Mouse (Mus musculus) forebrain, postnatal 0 days (tissue): ENCODE measurements around the gene Pik3c2b. TPM values are rescaled to one million over a fixed set of nuclear protein-coding genes. Genes with fewer than 3 reads are reported as not detected.

Source experiments
- ATAC-seq: fragments of 200-750 bp; cut with Nextera tagmentation; 2 replicates; pipeline ENCODE4 v1.8.0; 2017; ENCODE audit warnings: mild to moderate bottlenecking, moderate library complexity
- DNase-seq: peaks from one replicate; pipeline ENCODE4 v3.0.0-alpha.2; 2015
- H3K27ac ChIP-seq: fragments of 300-500 bp; sonication (generic); 2 replicates; pipeline ENCODE4 v1.5.1; 2014; ENCODE audit warnings: low read depth, mild to moderate bottlenecking, antibody characterized with exemption, low read length, moderate library complexity, mixed read lengths
- H3K27me3 ChIP-seq: fragments of 300-500 bp; sonication (generic); 2 replicates; pipeline ENCODE4 v1.6.1; 2014; ENCODE audit warnings: mild to moderate bottlenecking, low read length, mixed read lengths; ENCODE audit not compliant: insufficient read depth
- H3K36me3 ChIP-seq: fragments of 300-500 bp; sonication (generic); 2 replicates; pipeline ENCODE4 v1.6.1; 2014; ENCODE audit warnings: mild to moderate bottlenecking, moderate library complexity; ENCODE audit not compliant: insufficient read depth
- H3K4me1 ChIP-seq: fragments of 300-500 bp; sonication (generic); 2 replicates; pipeline ENCODE4 v1.6.1; 2014; ENCODE audit warnings: antibody characterized with exemption; ENCODE audit not compliant: insufficient read depth
- H3K4me2 ChIP-seq: fragments of 300-500 bp; sonication (generic); 2 replicates; pipeline ENCODE4 v1.6.1; 2014; ENCODE audit warnings: low read depth, mild to moderate bottlenecking, moderate library complexity
- H3K4me3 ChIP-seq: fragments of 300-500 bp; sonication (generic); 2 replicates; pipeline ENCODE4 v1.5.1; 2014; ENCODE audit warnings: low read depth, low read length, mixed read lengths
- H3K9ac ChIP-seq: fragments of 300-500 bp; sonication (generic); 2 replicates; pipeline ENCODE4 v1.6.1; 2014; ENCODE audit warnings: mild to moderate bottlenecking
- H3K9me3 ChIP-seq: fragments of 300-500 bp; sonication (generic); 2 replicates; pipeline ENCODE4 v1.6.1; 2016; ENCODE audit warnings: low read length
- CTCF ChIP-seq: sonication (generic); IDR thresholded peaks from 2 replicates; pipeline ENCODE4 v1.5.1; 2016; ENCODE audit warnings: antibody characterized with exemption, control low read depth, low read depth
- WGBS: fragments of 180-500 bp; shearing (Covaris S2); extraction: QIAGEN DNeasy Blood & Tissue Kit; methylation state at CpG from one replicate; pipeline ENCODE4 v1.1.7; 2014; 5-methylcytosine and 5-hydroxymethylcytosine counted together
- polyA plus RNA-seq: library from polyadenylated mRNA; unstranded; fragments of >200 nt; fragmentation: Nextera tagmentation; extraction: Ambion mirVana; gene quantifications from 2 replicates; pipeline ENCODE4 v1.2.1, GENCODE M21; 2015
- total RNA-seq: library from RNA; depleted of rRNA; stranded (reverse); fragments of >200 nt; gene quantifications from 2 replicates; pipeline ENCODE4 v1.2.3, GENCODE M21; 2014

The Pik3c2b gene
- total and polyA plus RNA-seq, 2 experiments from 2014 or later, result 7.2 to 17.1 TPM

DNA sequence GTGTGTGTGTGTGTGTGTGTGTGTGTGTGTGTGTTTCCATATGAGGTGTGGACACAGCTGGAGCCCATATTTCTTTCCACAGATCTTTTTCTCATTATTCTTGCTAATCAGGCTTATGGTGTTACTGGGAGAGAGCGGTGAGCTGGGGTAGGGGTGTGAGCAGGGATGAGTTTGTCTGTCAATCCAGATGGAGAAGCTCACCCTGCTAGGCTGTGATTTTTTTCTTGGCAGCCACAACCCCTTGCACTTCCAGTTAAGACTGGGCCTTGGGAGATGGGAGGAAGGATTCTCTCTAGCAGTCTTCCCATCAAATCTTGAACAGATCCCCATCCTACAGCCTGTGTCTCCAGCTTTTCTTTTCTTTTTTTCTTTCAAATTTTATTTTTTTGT is 32.9 kb downstream of the Pik3c2b start:
- Histone ChIP-seq H3K4me1 (no peaks in the 10 kb centered on the region), H3K4me3 (no peak overlapping the region), H3K27ac (peak overlapping the region; percentile 35; the same call in 1 of the 2 replicates), H3K27me3 (no peaks in the 10 kb centered on the region), H3K36me3 (peaks cover 62% of the 10 kb centered on the region), H3K9me3 (no peaks in the 10 kb centered on the region), H3K4me2 (no peak overlapping the region), H3K9ac (no peak overlapping the region)
- no peak for TF ChIP-seq CTCF
- DNase-seq (peak; percentile 43), ATAC-seq (peak; percentile 61)
- WGBS, result 27% methylated on average over 1 of the region's 1 CpGs

DNA sequence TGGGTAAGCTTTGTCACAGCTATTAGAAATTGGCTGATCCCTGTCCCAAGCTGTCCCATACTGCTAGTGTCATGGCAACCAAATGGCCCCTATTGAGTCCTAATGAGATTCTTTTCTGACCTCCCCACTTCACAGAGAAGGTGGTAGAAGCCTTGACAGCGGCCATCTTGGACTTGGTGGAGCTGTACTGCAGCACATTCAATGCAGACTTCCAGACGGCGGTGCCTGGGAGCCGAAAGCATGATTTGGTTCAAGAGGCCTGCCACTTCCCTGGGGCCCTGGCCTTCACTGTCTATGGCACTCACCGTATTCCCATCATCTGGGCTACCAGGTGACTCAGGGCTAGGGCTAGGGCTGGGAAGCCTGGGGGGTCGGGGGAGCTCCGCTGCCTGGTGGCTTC is 34.0 kb downstream of the Pik3c2b start:
- H3K27me3 ChIP-seq, result no peaks in the 10 kb centered on the region
- H3K36me3 ChIP-seq, result peaks cover 63% of the 10 kb centered on the region
- H3K9ac ChIP-seq, result no peak overlapping the region

DNA sequence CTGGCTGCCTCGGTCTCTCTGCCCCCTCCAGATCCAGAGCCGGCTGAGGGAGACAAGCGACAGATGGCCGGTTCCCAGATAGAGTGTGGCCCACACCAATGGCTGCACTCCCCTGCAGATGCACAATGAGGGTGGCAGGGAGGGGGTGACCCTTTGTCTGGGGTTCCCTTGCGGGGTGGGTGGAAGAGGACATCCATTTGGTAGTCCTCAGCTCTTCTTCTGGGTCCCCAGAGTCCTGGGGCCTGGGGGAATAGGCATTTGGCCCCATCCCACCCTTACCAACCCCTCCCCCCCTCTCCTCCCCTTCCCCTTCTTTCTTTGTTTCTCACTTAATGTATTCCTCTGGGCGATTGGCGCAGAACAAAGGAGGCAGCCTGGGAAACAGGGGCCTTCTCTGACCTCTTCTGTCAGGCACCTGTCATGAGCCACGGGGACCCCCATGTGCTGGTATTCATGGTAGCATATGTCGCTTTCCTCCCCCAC is 34.7 kb downstream of the Pik3c2b start:
- no peaks in the 10 kb centered on the region for H3K9me3 ChIP-seq
- TF ChIP-seq CTCF, result no peak
- no peaks in the 10 kb centered on the region for H3K27me3 ChIP-seq
- no peaks in the 10 kb centered on the region for H3K4me1 ChIP-seq
- peak overlapping the region; percentile 55 for H3K27ac ChIP-seq
- peak; percentile 21; the same call in 1 of the 2 replicates for ATAC-seq
- 15% methylated on average over 9 of the region's 9 CpGs for WGBS
- no peak overlapping the region for H3K4me2 ChIP-seq
- no peak overlapping the region for H3K9ac ChIP-seq
- peak; percentile 29 for DNase-seq
- H3K36me3 ChIP-seq, result peaks cover 66% of the 10 kb centered on the region
- no peak overlapping the region for H3K4me3 ChIP-seq

More for the DNA sequence above, 34.0 kb downstream of the Pik3c2b start:
- H3K4me1 ChIP-seq, result no peaks in the 10 kb centered on the region
- H3K27ac ChIP-seq, result no peak overlapping the region; the same call in 1 of the 2 replicates
- no peaks in the 10 kb centered on the region for H3K9me3 ChIP-seq
- H3K4me2 ChIP-seq, result no peak overlapping the region
- WGBS, result 40% methylated on average over 7 of the region's 7 CpGs
- H3K4me3 ChIP-seq, result no peak overlapping the region
- DNase-seq (no peak), ATAC-seq (no peak)
- TF ChIP-seq CTCF, result no peak

DNA sequence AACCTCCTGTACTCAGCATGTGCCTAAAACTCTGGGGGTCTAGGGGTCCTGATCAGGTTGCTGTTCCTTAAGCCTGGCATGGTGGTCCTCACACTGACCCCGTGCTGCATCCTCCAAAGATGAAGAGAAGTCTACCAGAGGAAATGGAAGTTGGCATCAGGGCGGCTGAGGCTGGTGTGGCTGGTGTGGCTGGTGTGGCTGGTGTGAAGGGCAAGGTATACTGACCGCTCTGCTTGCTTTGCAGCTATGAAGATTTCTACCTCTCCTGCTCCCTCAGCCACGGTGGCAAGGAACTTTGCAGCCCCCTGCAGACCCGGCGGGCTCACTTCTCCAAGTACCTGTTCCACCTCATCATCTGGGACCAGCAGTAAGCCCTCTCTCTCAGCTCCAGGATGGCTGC is 35.2 kb downstream of the Pik3c2b start:
- Histone ChIP-seq H3K27me3 (no peaks in the 10 kb centered on the region), H3K4me1 (no peaks in the 10 kb centered on the region), H3K9me3 (no peaks in the 10 kb centered on the region), H3K4me2 (no peak overlapping the region), H3K36me3 (peaks cover 67% of the 10 kb centered on the region), H3K27ac (no peak overlapping the region), H3K9ac (no peak overlapping the region), H3K4me3 (no peak overlapping the region)
- DNase-seq, result no peak
- no peak for TF ChIP-seq CTCF
- WGBS, result 40% methylated on average over 6 of the region's 6 CpGs
- no peak for ATAC-seq

DNA sequence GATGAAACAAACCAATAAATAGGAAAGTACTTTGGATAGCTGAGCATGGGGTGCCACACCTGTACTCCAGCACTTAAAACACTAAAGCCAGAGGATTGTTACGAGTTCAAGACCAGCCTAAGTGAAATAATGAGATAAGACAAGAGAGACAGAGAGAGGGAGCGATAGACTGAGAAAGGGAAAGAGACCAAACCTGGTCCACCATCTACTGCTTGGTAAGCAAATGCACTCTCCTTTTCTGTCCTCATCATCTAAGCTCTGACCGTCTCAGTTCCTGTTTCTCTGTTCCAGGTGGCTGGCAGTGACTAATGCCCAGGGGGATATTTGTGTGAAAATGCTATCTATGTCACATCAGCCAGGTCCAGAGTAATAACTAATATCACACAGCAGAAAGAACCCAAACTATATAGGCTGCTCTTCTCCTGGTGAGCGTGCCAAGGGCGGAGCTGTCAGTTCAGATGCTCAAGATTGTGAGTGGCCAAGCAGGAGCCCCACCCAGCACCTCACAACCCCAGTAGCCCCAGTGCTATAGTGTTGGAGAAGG is 37.6 kb downstream of the Pik3c2b start:
- H3K9ac ChIP-seq, result no peak overlapping the region
- no peak overlapping the region for H3K4me3 ChIP-seq
- H3K4me2 ChIP-seq, result no peak overlapping the region
- DNase-seq (no peak), ATAC-seq (no peak)
- no peaks in the 10 kb centered on the region for H3K9me3 ChIP-seq
- no peaks in the 10 kb centered on the region for H3K27me3 ChIP-seq
- no peak for TF ChIP-seq CTCF
- H3K36me3 ChIP-seq, result peaks cover 60% of the 10 kb centered on the region
- H3K4me1 ChIP-seq, result no peaks in the 10 kb centered on the region
- WGBS, result 97% methylated on average over 5 of the region's 5 CpGs
- no peak overlapping the region for H3K27ac ChIP-seq

DNA sequence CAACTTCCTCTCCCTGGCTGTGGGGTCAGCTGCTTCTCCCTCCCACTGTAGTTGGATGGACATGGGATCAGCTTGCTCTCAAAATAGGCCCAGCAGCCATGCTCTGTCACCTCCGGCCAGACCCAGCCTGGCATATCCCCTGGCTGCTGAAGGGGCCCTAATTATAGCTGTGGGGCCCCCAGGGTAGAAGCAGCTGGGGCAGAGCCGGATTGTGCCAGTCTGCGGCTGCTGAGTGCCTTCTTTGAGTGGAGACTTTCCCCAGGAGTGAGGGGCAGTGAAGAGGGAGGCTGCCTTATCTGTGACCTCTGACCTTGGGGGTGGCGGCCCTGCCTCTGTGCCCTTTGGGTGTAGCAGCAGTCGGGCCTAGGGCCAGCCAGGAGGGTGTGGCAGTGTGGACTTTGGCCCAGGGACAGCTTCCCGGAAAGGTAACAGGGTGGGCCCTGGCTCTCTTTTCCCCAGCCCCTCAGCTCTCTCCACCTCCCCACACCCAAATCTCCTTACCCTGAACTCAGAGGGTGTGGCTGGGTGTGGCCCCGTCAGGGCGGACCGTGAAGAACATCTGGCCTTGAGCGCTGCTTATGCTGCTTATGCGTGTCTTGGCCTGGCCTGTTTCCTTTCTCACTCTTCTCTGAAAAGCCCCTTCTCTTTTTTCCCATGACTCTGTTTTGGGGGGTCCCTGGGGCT is 38.6 kb downstream of the Pik3c2b start:
- Histone ChIP-seq H3K36me3 (peaks cover 60% of the 10 kb centered on the region), H3K9me3 (no peaks in the 10 kb centered on the region), H3K27me3 (no peaks in the 10 kb centered on the region), H3K4me3 (no peak overlapping the region), H3K4me2 (no peak overlapping the region), H3K9ac (no peak overlapping the region), H3K27ac (no peak overlapping the region), H3K4me1 (no peaks in the 10 kb centered on the region)
- WGBS, result 81% methylated on average over 11 of the region's 11 CpGs
- ATAC-seq (no peak), DNase-seq (no peak)
- TF ChIP-seq CTCF, result no peak

DNA sequence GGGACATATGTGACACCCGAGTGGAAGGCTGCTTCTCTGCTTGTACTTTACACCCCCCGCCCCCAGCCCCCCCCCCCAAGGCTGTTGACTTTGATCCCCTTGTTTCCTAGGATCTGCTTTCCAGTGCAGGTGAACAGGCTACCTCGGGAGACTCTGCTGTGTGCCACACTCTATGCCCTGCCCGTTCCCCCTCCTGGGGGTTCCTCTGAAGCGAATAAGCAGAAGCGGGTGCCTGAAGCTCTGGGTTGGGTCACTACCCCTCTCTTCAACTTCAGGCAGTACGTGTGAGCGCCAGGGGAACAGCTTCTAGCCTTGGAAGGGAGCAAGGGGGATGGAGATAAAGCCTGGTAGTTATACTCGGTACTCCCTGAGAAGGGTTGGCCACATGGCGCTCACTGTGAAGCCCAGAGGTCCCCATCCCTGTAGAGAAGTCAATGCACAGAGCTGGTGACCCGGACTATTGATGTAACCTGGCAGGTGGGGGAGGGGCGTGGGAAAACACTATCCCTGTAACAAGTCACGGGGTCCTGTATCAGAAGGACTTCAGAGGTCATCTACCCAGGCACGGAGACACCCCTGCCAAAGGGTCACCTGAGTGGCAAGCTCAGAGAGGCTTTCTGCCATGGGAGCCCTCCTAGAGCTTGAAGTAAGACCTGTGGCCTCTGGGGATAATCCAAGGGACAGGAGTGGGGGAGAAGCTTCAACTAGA is 39.4 kb downstream of the Pik3c2b start:
- no peak overlapping the region for H3K4me3 ChIP-seq
- WGBS, result 79% methylated on average over 14 of the region's 14 CpGs
- H3K4me1 ChIP-seq, result no peaks in the 10 kb centered on the region
- H3K27ac ChIP-seq, result no peak overlapping the region
- no peak for TF ChIP-seq CTCF
- no peak overlapping the region for H3K4me2 ChIP-seq
- no peak for ATAC-seq
- no peaks in the 10 kb centered on the region for H3K27me3 ChIP-seq
- H3K9me3 ChIP-seq, result no peaks in the 10 kb centered on the region
- DNase-seq, result no peak
- H3K9ac ChIP-seq, result no peak overlapping the region
- H3K36me3 ChIP-seq, result peaks cover 62% of the 10 kb centered on the region
